Mouse (Mus musculus) liver, embryonic 12.5 days (tissue): ENCODE results near the gene Atp8b3. TPM values are rescaled to one million over a fixed set of nuclear protein-coding genes. Genes with fewer than 3 reads are reported as not detected.

Source experiments
- ATAC-seq: fragments of 200-750 bp; cut with Nextera tagmentation; 2 replicates; pipeline ENCODE4 v1.8.0; 2017; ENCODE audit warnings: moderate number of reproducible peaks, mild to moderate bottlenecking, moderate library complexity
- H3K27ac ChIP-seq: fragments of 300-500 bp; sonication (generic); 2 replicates; pipeline ENCODE4 v1.5.1; 2016; ENCODE audit warnings: mild to moderate bottlenecking
- H3K27me3 ChIP-seq: fragments of 300-500 bp; sonication (generic); replicated peaks from 2 replicates; pipeline ENCODE4 v1.6.1; 2016; ENCODE audit warnings: mild to moderate bottlenecking, moderate library complexity
- H3K36me3 ChIP-seq: fragments of 300-500 bp; sonication (generic); 2 replicates; pipeline ENCODE4 v1.6.1; 2016; ENCODE audit warnings: mild to moderate bottlenecking, moderate library complexity
- H3K4me1 ChIP-seq: fragments of 300-500 bp; sonication (generic); 2 replicates; pipeline ENCODE4 v1.6.1; 2016
- H3K4me2 ChIP-seq: fragments of 300-500 bp; sonication (generic); 2 replicates; pipeline ENCODE4 v1.6.1; 2016; ENCODE audit warnings: mild to moderate bottlenecking, moderate library complexity
- H3K4me3 ChIP-seq: fragments of 300-500 bp; sonication (generic); 2 replicates; pipeline ENCODE4 v1.5.1; 2016; ENCODE audit warnings: mild to moderate bottlenecking, moderate library complexity
- H3K9ac ChIP-seq: fragments of 300-500 bp; sonication (generic); 2 replicates; pipeline ENCODE4 v1.6.1; 2016; ENCODE audit warnings: mild to moderate bottlenecking, moderate library complexity
- H3K9me3 ChIP-seq: fragments of 300-500 bp; sonication (generic); replicated peaks from 2 replicates; pipeline ENCODE4 v1.6.1; 2016; ENCODE audit warnings: mild to moderate bottlenecking, moderate library complexity
- WGBS: fragments of 180-500 bp; shearing (Covaris S2); methylation state at CpG from one replicate; pipeline ENCODE4 v1.1.7; 2016; ENCODE audit not compliant: insufficient replicate concordance; 5-methylcytosine and 5-hydroxymethylcytosine counted together
- polyA plus RNA-seq: library from polyadenylated mRNA; unstranded; fragments of >200 nt; fragmentation: Nextera tagmentation; extraction: Ambion mirVana; gene quantifications from 2 replicates; pipeline ENCODE4 v1.2.1, GENCODE M21; 2016

The Atp8b3 gene
- polyA plus RNA-seq, 1 experiment from 2014 or later, result 0.02 TPM

GRCm38 (mm10) chr10:80509412-80510272 is 29.3 kb downstream of the Atp8b3 start:
- peak overlapping the region; percentile 55 for H3K9ac ChIP-seq
- no peaks in the 10 kb centered on the region for H3K36me3 ChIP-seq
- H3K4me1 ChIP-seq, result peaks cover 21% of the 10 kb centered on the region
- no peaks in the 10 kb centered on the region for H3K9me3 ChIP-seq
- peak overlapping the region; percentile 69 for H3K4me2 ChIP-seq
- H3K27ac ChIP-seq, result no peak overlapping the region
- H3K27me3 ChIP-seq, result peaks cover 92% of the 10 kb centered on the region
- WGBS, result 8% methylated on average over 20 of the region's 20 CpGs
- peak; percentile 54 for ATAC-seq
- peak overlapping the region; percentile 44 for H3K4me3 ChIP-seq

- WGBS, result 0% methylated on average over 11 of the region's 11 CpGs
- H3K27ac ChIP-seq, result no peak overlapping the region
- no peak for ATAC-seq
- peaks cover 29% of the 10 kb centered on the region for H3K4me1 ChIP-seq
- no peaks in the 10 kb centered on the region for H3K36me3 ChIP-seq
- no peaks in the 10 kb centered on the region for H3K9me3 ChIP-seq
- no peak overlapping the region for H3K9ac ChIP-seq
- peaks cover 92% of the 10 kb centered on the region for H3K27me3 ChIP-seq
- H3K4me2 ChIP-seq, result no peak overlapping the region
- no peak overlapping the region for H3K4me3 ChIP-seq
Observed at GRCm38 (mm10) chr10:80506222-80506621, 32.7 kb downstream of the Atp8b3 start.

GRCm38 (mm10) chr10:80504724-80505123 is 34.2 kb downstream of the Atp8b3 start:
- H3K27me3 ChIP-seq, result peaks cover 95% of the 10 kb centered on the region
- H3K9me3 ChIP-seq, result no peaks in the 10 kb centered on the region
- no peak for ATAC-seq
- H3K4me3 ChIP-seq, result no peak overlapping the region
- no peak overlapping the region for H3K9ac ChIP-seq
- H3K27ac ChIP-seq, result no peak overlapping the region
- H3K4me2 ChIP-seq, result no peak overlapping the region
- 10% methylated on average over 8 of the region's 9 CpGs for WGBS
- H3K4me1 ChIP-seq, result peaks cover 20% of the 10 kb centered on the region
- no peaks in the 10 kb centered on the region for H3K36me3 ChIP-seq

- Histone ChIP-seq H3K9me3 (no peaks in the 10 kb centered on the region), H3K9ac (no peak overlapping the region), H3K4me2 (peak overlapping the region; percentile 10; the same call in 1 of the 2 replicates), H3K27ac (no peak overlapping the region), H3K27me3 (peaks cover 99% of the 10 kb centered on the region), H3K36me3 (no peaks in the 10 kb centered on the region), H3K4me3 (no peak overlapping the region; the same call in 1 of the 2 replicates), H3K4me1 (peaks cover 17% of the 10 kb centered on the region)
- ATAC-seq, result no peak
- WGBS, result 5% methylated on average over 27 of the region's 27 CpGs
Observed at GRCm38 (mm10) chr10:80503599-80504220, 35.2 kb downstream of the Atp8b3 start.

- WGBS, result 7% methylated on average over 22 of the region's 22 CpGs
- peaks cover 17% of the 10 kb centered on the region for H3K4me1 ChIP-seq
- no peak for ATAC-seq
- no peak overlapping the region for H3K4me3 ChIP-seq
- H3K4me2 ChIP-seq, result no peak overlapping the region
- no peak overlapping the region for H3K9ac ChIP-seq
- no peaks in the 10 kb centered on the region for H3K9me3 ChIP-seq
- no peaks in the 10 kb centered on the region for H3K36me3 ChIP-seq
- H3K27ac ChIP-seq, result no peak overlapping the region
- peaks cover 99% of the 10 kb centered on the region for H3K27me3 ChIP-seq
Observed at GRCm38 (mm10) chr10:80502819-80503314, 36.1 kb downstream of the Atp8b3 start.

GRCm38 (mm10) chr10:80502291-80502690 is 36.6 kb downstream of the Atp8b3 start:
- Histone ChIP-seq H3K4me2 (no peak overlapping the region), H3K4me3 (no peak overlapping the region), H3K9me3 (no peaks in the 10 kb centered on the region), H3K27me3 (peaks cover 99% of the 10 kb centered on the region), H3K36me3 (no peaks in the 10 kb centered on the region), H3K4me1 (peaks cover 12% of the 10 kb centered on the region), H3K27ac (no peak overlapping the region), H3K9ac (no peak overlapping the region; the same call in 1 of the 2 replicates)
- ATAC-seq, result no peak
- 3% methylated on average over 7 of the region's 7 CpGs for WGBS

- Histone ChIP-seq H3K27me3 (peaks cover 100% of the 10 kb centered on the region), H3K27ac (no peak overlapping the region), H3K4me1 (peaks cover 13% of the 10 kb centered on the region; the same call in 1 of the 2 replicates), H3K4me2 (peak overlapping the region; percentile 67), H3K36me3 (no peaks in the 10 kb centered on the region), H3K9me3 (no peaks in the 10 kb centered on the region), H3K9ac (no peak overlapping the region), H3K4me3 (peak overlapping the region; percentile 48)
- ATAC-seq, result no peak
- 4% methylated on average over 20 of the region's 20 CpGs for WGBS
Observed at GRCm38 (mm10) chr10:80496421-80496820, 42.5 kb downstream of the Atp8b3 start.

GRCm38 (mm10) chr10:80495901-80496300 is 43.0 kb downstream of the Atp8b3 start:
- no peak for ATAC-seq
- Histone ChIP-seq H3K9ac (no peak overlapping the region), H3K36me3 (no peaks in the 10 kb centered on the region), H3K27me3 (peaks cover 100% of the 10 kb centered on the region), H3K4me3 (peak overlapping the region; percentile 48), H3K9me3 (no peaks in the 10 kb centered on the region), H3K4me1 (peaks cover 13% of the 10 kb centered on the region; the same call in 1 of the 2 replicates), H3K4me2 (peak overlapping the region; percentile 67), H3K27ac (no peak overlapping the region)
- under 1% methylated on average over 34 of the region's 35 CpGs for WGBS

GRCm38 (mm10) chr10:80494732-80495131 is 44.2 kb downstream of the Atp8b3 start, which contains the start of gene Onecut3:
TSS of gene Onecut3 (plus strand) at chr10:80494835.
- no peak for ATAC-seq
- Histone ChIP-seq H3K4me3 (peak within 1 kb of the TSS; percentile 48), H3K9ac (peak within 1 kb of the TSS; percentile 49), H3K27me3 (peaks cover 100% of the 10 kb centered on the region), H3K4me2 (peak within 1 kb of the TSS; percentile 67), H3K27ac (no peak within 1 kb of the TSS), H3K36me3 (no peaks in the 10 kb centered on the region), H3K9me3 (no peaks in the 10 kb centered on the region), H3K4me1 (peaks cover 13% of the 10 kb centered on the region; the same call in 1 of the 2 replicates)
- whole genome bisulfite sequencing, result 1% methylated on average over 34 of the region's 42 CpGs

GRCm38 (mm10) chr10:80490051-80490450 is 48.9 kb downstream of the Atp8b3 start:
- H3K4me1 ChIP-seq, result peaks cover 8% of the 10 kb centered on the region; the same call in 1 of the 2 replicates
- no peaks in the 10 kb centered on the region for H3K36me3 ChIP-seq
- H3K4me3 ChIP-seq, result no peak overlapping the region
- no peak overlapping the region for H3K9ac ChIP-seq
- H3K27me3 ChIP-seq, result peaks cover 100% of the 10 kb centered on the region
- H3K27ac ChIP-seq, result no peak overlapping the region
- no peak overlapping the region for H3K4me2 ChIP-seq
- H3K9me3 ChIP-seq, result peaks cover 5% of the 10 kb centered on the region; the same call in 1 of the 2 replicates
- no peak for ATAC-seq
- 3% methylated on average over 22 of the region's 22 CpGs for WGBS

- ATAC-seq, result no peak
- no peak overlapping the region for H3K9ac ChIP-seq
- H3K27ac ChIP-seq, result no peak overlapping the region
- no peak overlapping the region for H3K4me2 ChIP-seq
- peaks cover 98% of the 10 kb centered on the region for H3K27me3 ChIP-seq
- H3K36me3 ChIP-seq, result no peaks in the 10 kb centered on the region
- H3K4me1 ChIP-seq, result no peaks in the 10 kb centered on the region
- 54% methylated on average over 7 of the region's 7 CpGs for WGBS
- no peak overlapping the region for H3K4me3 ChIP-seq
- H3K9me3 ChIP-seq, result peaks cover 5% of the 10 kb centered on the region; the same call in 1 of the 2 replicates
Observed at GRCm38 (mm10) chr10:80486862-80487379, 52.0 kb downstream of the Atp8b3 start.
